Mouse (Mus musculus) olfactory bulb, adult 2 months (tissue): Measurements from ENCODE around the gene Scg3.

Source experiments
- CTCF ChIP-seq: fragments of 200-500 bp; IDR thresholded peaks from 2 replicates; pipeline ENCODE4 v1.5.1; 2012; ENCODE audit warnings: low read depth, mild to moderate bottlenecking, low read length, moderate library complexity; ENCODE audit not compliant: insufficient read depth
- POLR2A ChIP-seq: fragments of 200-500 bp; IDR thresholded peaks from 2 replicates; pipeline ENCODE4 v1.6.1; 2012; ENCODE audit warnings: mild to moderate bottlenecking, low read depth, low read length, moderate library complexity; ENCODE audit not compliant: insufficient read depth

DNA sequence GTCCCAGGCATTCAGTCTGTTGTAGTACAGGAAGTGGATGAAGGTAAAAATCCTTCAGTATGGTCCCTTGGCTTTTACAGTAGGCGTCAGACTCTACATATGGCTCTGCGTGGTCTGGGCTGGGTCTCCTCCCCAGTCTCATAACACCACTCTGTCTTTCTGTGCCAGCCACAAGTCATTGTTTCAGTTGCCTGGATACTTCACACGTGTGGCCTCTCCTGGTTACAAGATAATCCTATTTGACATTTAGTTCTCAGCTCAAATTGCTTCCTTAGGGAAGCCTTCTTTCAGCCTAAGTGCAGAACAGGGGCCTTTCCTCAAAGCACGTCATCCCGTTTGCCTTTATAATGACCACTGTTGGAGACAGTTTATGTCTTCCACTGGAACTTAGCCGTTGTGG, 11.1 kb downstream of the Scg3 start:
- TF ChIP-seq POLR2A (no peak), CTCF (no peak)
